Mouse (Mus musculus) ES-E14 (cell line): ENCODE results near the gene Bmf. TPM values are rescaled to one million over a fixed set of nuclear protein-coding genes. Genes with fewer than 3 reads are reported as not detected.

Source experiments
- DNase-seq: peaks from one replicate; pipeline ENCODE4 v3.0.0-alpha.2; 2013; ENCODE audit warnings: low read depth, low spot score
- H3K27ac ChIP-seq: 2 replicates; pipeline ENCODE4 v1.5.1; 2012; ENCODE audit warnings: low read depth, mild to moderate bottlenecking, low read length, moderate library complexity, mixed read lengths; ENCODE audit not compliant: poor library complexity, insufficient read depth, severe bottlenecking
- H3K36me3 ChIP-seq: 2 replicates; pipeline ENCODE4 v1.6.1; 2012; ENCODE audit warnings: mild to moderate bottlenecking, low read length, moderate library complexity, mixed read lengths; ENCODE audit not compliant: control insufficient read depth, poor library complexity, insufficient read depth, severe bottlenecking
- H3K4me1 ChIP-seq, 2 experiments: fragments of 150-350 bp in 1 of 2; sonication (generic) in 1 of 2; 2 replicates each; pipeline ENCODE4 v1.6.1; 2012; ENCODE audit warnings: low read length in 2 of 2, mild to moderate bottlenecking in 1 of 2, mixed read lengths in 1 of 2; ENCODE audit not compliant: control insufficient read depth in 2 of 2, insufficient read depth in 2 of 2, poor library complexity in 1 of 2
- H3K4me3 ChIP-seq, 2 experiments: fragments of 150-350 bp in 1 of 2; sonication (generic) in 1 of 2; 2 replicates each; pipeline ENCODE4 v1.5.1; 2012; ENCODE audit warnings: low read length in 2 of 2, low read depth in 1 of 2, mild to moderate bottlenecking in 1 of 2, mixed read lengths in 1 of 2; ENCODE audit not compliant: insufficient read depth in 1 of 2, poor library complexity in 1 of 2, severe bottlenecking in 1 of 2
- H3K9ac ChIP-seq: 2 replicates; pipeline ENCODE4 v1.6.1; 2012; ENCODE audit warnings: low read depth, mild to moderate bottlenecking, low read length, mixed read lengths; ENCODE audit not compliant: poor library complexity, insufficient read depth, severe bottlenecking
- H3K9me3 ChIP-seq: fragments of 150-350 bp; sonication (generic); 2 replicates; pipeline ENCODE4 v1.6.1; 2012; ENCODE audit warnings: low read depth, mild to moderate bottlenecking, low read length; ENCODE audit not compliant: control insufficient read depth, insufficient read depth
- CHD2 ChIP-seq: IDR thresholded peaks from 2 replicates; pipeline ENCODE4 v1.6.1; 2014; ENCODE audit warnings: mild to moderate bottlenecking, low read depth, low read length, inconsistent platforms
- HCFC1 ChIP-seq: IDR thresholded peaks from 2 replicates; pipeline ENCODE4 v1.6.1; 2012; ENCODE audit warnings: low read length, inconsistent platforms, borderline replicate concordance; ENCODE audit not compliant: insufficient read depth
- MAFK ChIP-seq: IDR thresholded peaks from 2 replicates; pipeline ENCODE4 v1.6.1; 2014; ENCODE audit warnings: mild to moderate bottlenecking, low read depth, low read length, inconsistent platforms; ENCODE audit not compliant: insufficient read depth
- ZC3H11A ChIP-seq: IDR thresholded peaks from 2 replicates; pipeline ENCODE4 v1.6.1; 2012; ENCODE audit warnings: low read depth, mild to moderate bottlenecking, inconsistent platforms, low read length, borderline replicate concordance
- ZNF384 ChIP-seq: IDR thresholded peaks from 2 replicates; pipeline ENCODE4 v1.6.1; 2012; ENCODE audit warnings: low read depth, low read length, inconsistent platforms
- in situ Hi-C, 2 experiments: fragments of 600-800 bp; cut with MboI; formaldehyde crosslinking; loops; one replicate each; pipeline ENCODE4 v1.15.1; 2025; ENCODE audit warnings: low sequenced_read_pairs in 2 of 2, inconsistent platforms in 1 of 2; ENCODE audit not compliant: unreplicated experiment in 2 of 2
- total RNA-seq: library from RNA; depleted of rRNA; stranded (reverse); fragments of 300-350 nt; gene quantifications from 2 replicates; pipeline ENCODE4 v1.2.3, GENCODE M21; 2012

Gene Bmf
- total RNA-seq, 1 experiment, result 9.1 TPM

DNA sequence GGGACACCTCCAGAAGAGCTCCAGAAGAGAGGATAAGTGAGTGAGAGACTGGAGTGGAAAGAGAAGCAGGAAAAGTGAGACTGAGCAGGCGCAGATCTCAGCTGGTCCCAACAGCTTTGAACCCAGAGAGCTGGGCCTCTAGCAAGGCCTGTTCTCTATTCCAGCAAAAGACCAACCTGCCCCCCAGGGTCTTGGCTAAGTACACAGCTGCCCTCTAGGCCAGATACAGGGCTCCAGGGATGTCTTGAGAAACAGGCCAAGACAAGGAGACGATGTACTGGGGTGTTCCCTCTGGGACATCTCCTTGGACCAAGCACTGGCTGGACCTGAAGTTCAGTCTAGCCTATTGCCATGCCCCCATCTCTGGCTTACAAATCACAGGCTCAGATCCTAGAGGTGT, 49.3 kb downstream of the Bmf start:
- TF ChIP-seq MAFK, result no peak
- no peak for TF ChIP-seq ZC3H11A
- TF ChIP-seq CHD2, result no peak
- no peak for TF ChIP-seq ZNF384
- no peak for TF ChIP-seq HCFC1
- H3K4me3 ChIP-seq, result no peak overlapping the region
- no peaks in the 10 kb centered on the region for H3K36me3 ChIP-seq
- H3K9ac ChIP-seq, result no peak overlapping the region
- no peak overlapping the region for H3K27ac ChIP-seq
- in situ Hi-C loops, result no loop called here
- no peaks in the 10 kb centered on the region for H3K9me3 ChIP-seq
- DNase-seq, result no peak
- no peaks in the 10 kb centered on the region for H3K4me1 ChIP-seq

DNA sequence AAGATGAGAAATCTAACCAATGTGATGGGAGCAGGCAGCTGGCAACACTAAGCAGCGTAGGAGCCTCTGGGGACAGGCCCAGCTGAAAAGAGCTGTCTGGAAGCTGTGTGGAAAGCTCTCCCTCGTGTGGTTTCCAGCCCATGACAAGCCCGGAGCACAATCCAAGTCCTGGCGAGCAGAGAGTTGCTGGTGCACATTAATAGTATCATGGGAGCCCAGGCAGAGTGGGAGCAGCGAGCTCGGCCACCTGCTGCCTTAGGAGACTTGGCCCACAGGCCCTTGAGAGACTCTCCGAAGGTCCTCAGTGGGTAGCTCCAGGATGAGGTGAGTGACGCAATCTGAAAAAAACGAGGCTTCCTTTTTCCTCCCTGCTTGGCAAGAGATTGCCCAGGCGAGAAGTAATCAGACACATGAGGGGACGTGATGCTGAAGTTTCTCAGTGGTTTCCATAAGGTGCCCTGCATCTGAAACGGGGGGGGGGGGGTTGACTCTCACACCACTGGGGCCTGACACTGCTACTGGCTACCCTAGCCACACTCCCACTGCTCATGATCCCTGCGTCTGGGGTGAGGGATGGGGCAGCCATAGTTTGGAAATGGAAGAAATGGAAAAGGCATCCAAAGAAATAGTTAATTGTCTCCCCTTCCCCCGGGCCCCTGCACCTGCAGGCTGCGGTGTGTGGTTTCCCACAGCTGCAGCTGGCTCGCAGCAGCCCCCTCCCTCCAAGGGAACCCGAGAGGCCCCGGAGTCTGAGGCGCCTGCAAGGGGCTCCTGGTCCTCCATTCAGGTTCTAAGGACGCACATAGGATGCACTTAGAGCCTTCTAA, 50.1 kb downstream of the Bmf start:
- Histone ChIP-seq H3K4me1 (peaks cover 0 to 2% of the 10 kb centered on the region in 2 experiments; a peak in 1 of 4 replicates), H3K36me3 (no peaks in the 10 kb centered on the region), H3K4me3 (no peak overlapping the region), H3K9me3 (no peaks in the 10 kb centered on the region), H3K9ac (no peak overlapping the region), H3K27ac (no peak overlapping the region)
- TF ChIP-seq CHD2, result no peak
- no peak for TF ChIP-seq MAFK
- no peak for TF ChIP-seq ZC3H11A
- no peak for DNase-seq
- in situ Hi-C loops, result loop anchor here in 1 of 2 experiments (25.0 kb wide), 1 partner anchor 388 kb away; no protein-coding TSS in a partner anchor

DNA sequence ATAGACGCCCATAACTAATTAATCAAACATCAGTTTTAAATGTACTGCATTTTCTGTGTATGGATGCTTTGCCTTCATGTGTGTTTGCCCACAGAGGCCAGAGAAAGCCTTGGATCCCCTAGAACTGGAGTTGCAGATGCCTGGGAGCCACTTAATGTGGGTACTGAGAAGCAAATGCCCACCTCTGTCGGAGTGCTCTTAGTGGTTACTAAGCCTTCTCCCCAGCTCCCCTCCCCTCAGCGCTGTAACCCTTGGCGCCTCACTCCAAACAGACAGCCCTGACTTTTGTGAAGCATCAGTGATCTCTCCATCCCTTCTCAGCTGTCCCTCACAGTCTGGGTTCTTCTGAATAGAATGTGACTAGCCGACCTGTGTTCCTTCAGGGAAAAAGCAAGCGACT, 51.0 kb downstream of the Bmf start:
- H3K9me3 ChIP-seq, result no peaks in the 10 kb centered on the region
- TF ChIP-seq HCFC1 (no peak), ZNF384 (no peak), MAFK (no peak)
- H3K4me1 ChIP-seq, result peaks cover 0 to 2% of the 10 kb centered on the region in 2 experiments; a peak in 1 of 4 replicates
- no peak for DNase-seq
- no peak overlapping the region for H3K27ac ChIP-seq
- in situ Hi-C loops, result loop anchor here in 1 of 2 experiments (25.0 kb wide), 1 partner anchor 389 kb away; no protein-coding TSS in a partner anchor
- no peaks in the 10 kb centered on the region for H3K36me3 ChIP-seq
- H3K9ac ChIP-seq, result no peak overlapping the region
- H3K4me3 ChIP-seq, result no peak overlapping the region

DNA sequence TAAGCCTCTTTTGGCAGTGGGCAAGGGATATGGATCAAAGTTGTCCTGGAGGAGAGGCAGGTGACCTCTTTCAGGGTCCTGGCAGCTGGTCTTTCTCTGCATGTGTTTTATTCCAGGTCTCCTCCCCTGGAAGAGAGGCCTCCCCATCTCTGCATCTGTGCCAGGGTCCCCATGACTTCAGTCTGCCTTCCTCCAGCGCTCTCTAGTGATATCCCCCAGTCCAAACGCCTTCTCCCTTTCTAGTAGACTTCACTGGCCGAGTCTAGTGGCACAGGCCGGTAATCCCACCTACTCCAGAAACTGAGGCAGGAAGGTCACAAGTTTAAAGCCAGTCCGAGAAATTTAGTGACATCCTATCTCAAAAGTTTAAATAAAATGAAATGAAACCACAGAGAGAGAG, 51.6 kb downstream of the Bmf start:
- peaks cover 0 to 2% of the 10 kb centered on the region in 2 experiments; a peak in 1 of 4 replicates for H3K4me1 ChIP-seq
- no peak for DNase-seq
- no peak overlapping the region for H3K27ac ChIP-seq
- in situ Hi-C loops, result loop anchor here in 1 of 2 experiments (25.0 kb wide), 1 partner anchor 389 kb away; no protein-coding TSS in a partner anchor
- no peaks in the 10 kb centered on the region for H3K36me3 ChIP-seq
- no peaks in the 10 kb centered on the region for H3K9me3 ChIP-seq
- no peak overlapping the region for H3K9ac ChIP-seq
- no peak overlapping the region for H3K4me3 ChIP-seq
- TF ChIP-seq ZC3H11A (no peak), CHD2 (no peak), HCFC1 (no peak), ZNF384 (no peak), MAFK (no peak)
